Mouse (Mus musculus) bone marrow, adult 2 months (tissue): ENCODE measurements at regions not wholly inside any gene's neighbourhood (a gene's known extent, or its start where the extent isn't known, plus 50 kb on each side); places are given as distances from the start of the nearest gene placed in this dataset.

ENCODE experiments used
- H3K27ac ChIP-seq: fragments of 200-500 bp; 2 replicates; pipeline ENCODE4 v1.5.1; 2012; ENCODE audit warnings: low read depth, mild to moderate bottlenecking, control low read depth, inconsistent platforms, low read length; ENCODE audit not compliant: control insufficient read depth, poor library complexity, insufficient read depth
- H3K4me1 ChIP-seq: fragments of 200-500 bp; 2 replicates; pipeline ENCODE4 v1.6.1; 2011; ENCODE audit warnings: low read length; ENCODE audit not compliant: control insufficient read depth, insufficient read depth
- H3K4me3 ChIP-seq: fragments of 200-500 bp; replicated peaks from 2 replicates; pipeline ENCODE3; 2011; ENCODE audit warnings: mild to moderate bottlenecking, low read depth, low read length, control low read depth; ENCODE audit not compliant: control insufficient read depth
- CTCF ChIP-seq: fragments of 200-500 bp; IDR thresholded peaks from 2 replicates; pipeline ENCODE4 v1.5.1; 2011; ENCODE audit warnings: low read length, control low read depth; ENCODE audit not compliant: control insufficient read depth, insufficient read depth
- POLR2A ChIP-seq: fragments of 200-500 bp; IDR thresholded peaks from 2 replicates; pipeline ENCODE4 v1.6.1; 2011; ENCODE audit warnings: low read depth, mild to moderate bottlenecking, control low read depth, low read length, borderline replicate concordance; ENCODE audit not compliant: control insufficient read depth
- WGBS: fragments of 180-500 bp; shearing (Covaris S2); methylation state at CpG from one replicate; pipeline ENCODE4 v1.1.7; 2018; 5-methylcytosine and 5-hydroxymethylcytosine counted together

- Histone ChIP-seq H3K4me1 (no peaks in the 10 kb centered on the region; the same call in 1 of the 2 replicates), H3K4me3 (no peak overlapping the region), H3K27ac (no peak overlapping the region)
- TF ChIP-seq POLR2A (no peak), CTCF (no peak)
- WGBS, result 48% methylated on average over 14 of the region's 14 CpGs
Observed at GRCm38 (mm10) chr9:61044983-61045382, 250.6 kb downstream of the Uaca start.

GRCm38 (mm10) chr9:61046517-61046916 lies 252.2 kb downstream of the Uaca start:
- Histone ChIP-seq H3K27ac (no peak overlapping the region), H3K4me1 (no peaks in the 10 kb centered on the region; the same call in 1 of the 2 replicates), H3K4me3 (no peak overlapping the region)
- no peak for TF ChIP-seq POLR2A
- peak; percentile 77 for TF ChIP-seq CTCF
- WGBS, result 16% methylated on average over 7 of the region's 7 CpGs

GRCm38 (mm10) chr9:61047289-61047688 lies 252.9 kb downstream of the Uaca start:
- H3K4me1 ChIP-seq, result no peaks in the 10 kb centered on the region; the same call in 1 of the 2 replicates
- H3K4me3 ChIP-seq, result no peak overlapping the region
- no peak overlapping the region for H3K27ac ChIP-seq
- TF ChIP-seq POLR2A (no peak), CTCF (no peak)
- whole genome bisulfite sequencing, result 87% methylated on average over 11 of the region's 11 CpGs

- Histone ChIP-seq H3K27ac (no peak overlapping the region), H3K4me3 (no peak overlapping the region), H3K4me1 (peaks cover 1% of the 10 kb centered on the region; the same call in 1 of the 2 replicates)
- WGBS, result 84% methylated on average over 15 of the region's 15 CpGs
- TF ChIP-seq CTCF (no peak), POLR2A (no peak)
Observed at GRCm38 (mm10) chr9:61048576-61048975, 254.2 kb downstream of the Uaca start.

- no peak overlapping the region for H3K4me3 ChIP-seq
- no peak overlapping the region for H3K27ac ChIP-seq
- peaks cover 14% of the 10 kb centered on the region for H3K4me1 ChIP-seq
- WGBS, result 78% methylated on average over 12 of the region's 12 CpGs
- TF ChIP-seq CTCF (no peak), POLR2A (no peak)
Observed at GRCm38 (mm10) chr9:61052621-61053020, 258.3 kb downstream of the Uaca start.

GRCm38 (mm10) chr9:61054427-61054826 lies 260.1 kb downstream of the Uaca start:
- Histone ChIP-seq H3K4me1 (peaks cover 17% of the 10 kb centered on the region), H3K4me3 (no peak overlapping the region), H3K27ac (peak overlapping the region; percentile 12; the same call in 1 of the 2 replicates)
- WGBS, result 3% methylated on average over 3 of the region's 3 CpGs
- TF ChIP-seq POLR2A (no peak), CTCF (peak; percentile 32; the same call in 1 of the 2 replicates)

- Histone ChIP-seq H3K27ac (no peak overlapping the region), H3K4me1 (peaks cover 17% of the 10 kb centered on the region), H3K4me3 (no peak overlapping the region)
- 29% methylated on average over 3 of the region's 3 CpGs for WGBS
- no peak for TF ChIP-seq CTCF
- TF ChIP-seq POLR2A, result no peak
Observed at GRCm38 (mm10) chr9:61055392-61055791, 261.1 kb downstream of the Uaca start.

- H3K4me3 ChIP-seq, result peak overlapping the region; percentile 8
- no peak for TF ChIP-seq CTCF
- no peak for TF ChIP-seq POLR2A
- 18% methylated on average over 15 of the region's 15 CpGs for WGBS
- peaks cover 17% of the 10 kb centered on the region for H3K4me1 ChIP-seq
- H3K27ac ChIP-seq, result peak overlapping the region; percentile 52
Observed at GRCm38 (mm10) chr9:61055928-61056730, 261.8 kb downstream of the Uaca start.
